Mouse (Mus musculus) brain, embryonic 14.5 days (tissue): Measurements from ENCODE around the gene Tapt1. TPM values are rescaled to one million over a fixed set of nuclear protein-coding genes. Genes with fewer than 3 reads are reported as not detected.

Experiments used
- DNase-seq: peaks from one replicate; pipeline ENCODE4 v3.0.0-alpha.2; 2011; ENCODE audit warnings: low read depth
- CTCF ChIP-seq: fragments of 200-500 bp; IDR thresholded peaks from 2 replicates; pipeline ENCODE4 v1.5.1; 2012; ENCODE audit warnings: inconsistent platforms, mild to moderate bottlenecking, moderate library complexity, borderline replicate concordance; ENCODE audit not compliant: insufficient read depth, insufficient read length; ENCODE audit errors: extremely low read depth
- POLR2A ChIP-seq: fragments of 200-500 bp; IDR thresholded peaks from 2 replicates; pipeline ENCODE4 v1.6.1; 2012; ENCODE audit warnings: mild to moderate bottlenecking, inconsistent platforms, borderline replicate concordance; ENCODE audit not compliant: poor library complexity, insufficient read depth, insufficient read length, severe bottlenecking; ENCODE audit errors: extremely low read depth
- polyA plus RNA-seq: library from polyadenylated mRNA; depleted of rRNA; stranded (reverse); fragments of >200 nt; gene quantifications from 2 replicates; pipeline ENCODE4 v1.2.3, GENCODE M21; 2012

Tapt1 gene
- polyA plus RNA-seq, 1 experiment = 43.9 TPM

DNA sequence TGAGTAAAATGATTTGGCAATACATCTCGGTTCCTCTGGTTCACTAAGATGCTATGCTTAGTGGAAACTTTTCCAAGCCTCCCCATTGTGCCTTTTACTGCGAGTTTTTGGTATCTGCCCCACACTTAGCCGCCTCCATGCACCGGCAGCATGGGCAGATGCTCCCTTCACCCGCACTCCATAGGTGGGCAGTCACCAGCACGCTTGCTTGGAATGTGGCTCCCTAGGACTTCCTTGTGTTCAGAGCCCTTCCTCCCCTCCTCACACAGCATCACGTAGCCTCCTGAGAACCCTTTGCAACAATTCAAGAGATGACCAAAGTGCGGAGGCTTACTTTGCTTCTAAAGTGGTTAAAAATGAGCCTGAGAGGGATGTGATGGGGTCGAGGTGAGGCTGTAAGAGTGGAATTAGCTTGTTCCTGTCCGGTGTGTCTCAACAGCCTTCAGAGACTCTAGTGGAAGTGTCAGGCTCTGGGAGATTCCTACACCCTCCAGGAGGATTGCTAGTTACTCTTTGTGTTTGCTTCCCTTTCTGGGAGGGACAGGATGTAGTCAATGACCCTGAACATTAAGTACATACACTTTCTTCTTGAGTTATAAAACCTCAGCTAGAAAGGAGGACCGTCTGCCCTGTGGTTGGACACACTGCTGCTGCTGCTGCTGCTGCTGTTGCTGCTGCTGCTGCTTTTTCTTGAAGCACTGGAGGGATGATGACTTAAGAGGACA is 20.2 kb upstream of the Tapt1 start:
- no peak for DNase-seq
- TF ChIP-seq POLR2A (no peak), CTCF (no peak)

DNA sequence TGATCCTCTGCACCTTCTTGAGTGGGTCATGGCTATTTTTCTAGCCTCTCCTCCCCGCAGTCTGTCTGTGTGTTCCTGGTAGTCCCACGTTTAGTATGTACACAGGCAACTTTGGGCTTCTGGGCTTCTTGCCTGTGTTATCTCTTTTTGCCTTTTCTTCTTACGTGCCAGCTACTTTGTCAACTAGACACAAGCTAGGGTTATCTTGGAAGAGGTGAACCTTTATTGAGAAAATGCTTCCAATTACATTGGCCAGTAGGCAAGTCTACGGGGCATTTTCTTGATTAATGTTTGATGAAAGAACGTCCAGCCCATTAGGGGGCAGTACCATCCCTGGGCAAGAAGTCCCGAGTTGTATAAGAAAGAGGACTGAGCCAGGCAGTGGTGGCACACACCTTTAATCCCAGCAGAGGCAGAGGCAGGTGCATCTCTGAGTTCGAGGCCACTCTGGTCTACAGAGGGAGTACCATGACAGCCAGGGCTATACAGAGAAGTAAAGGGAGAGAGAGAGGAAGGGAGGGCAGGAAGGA is 18.5 kb upstream of the Tapt1 start:
- DNase-seq = no peak
- no peak for TF ChIP-seq CTCF
- no peak for TF ChIP-seq POLR2A

DNA sequence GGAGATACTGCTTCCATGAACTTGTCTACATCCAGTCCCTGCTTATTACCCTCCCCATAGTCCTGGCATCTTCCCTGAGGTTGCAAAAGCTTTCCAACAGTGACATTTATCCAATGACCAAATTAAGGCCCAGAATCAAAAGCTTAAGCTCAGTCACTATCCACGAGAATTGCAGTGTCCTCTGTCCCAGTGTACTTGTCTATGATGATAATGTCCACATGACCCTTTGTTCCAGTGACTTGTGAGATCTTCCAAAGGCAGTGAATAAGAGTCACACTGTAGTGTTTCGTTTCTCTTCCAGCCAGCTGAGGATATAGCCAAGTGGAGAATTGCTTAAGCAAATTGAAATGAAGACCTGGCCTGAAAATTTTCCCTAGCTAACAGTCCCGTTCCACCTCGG is 16.4 kb upstream of the Tapt1 start:
- no peak for DNase-seq

GRCm38 (mm10) chr5:44241726-44242125 is 15.3 kb upstream of the Tapt1 start:
- TF ChIP-seq POLR2A (no peak), CTCF (no peak)
- DNase-seq = no peak

More for the DNA sequence above, 16.4 kb upstream of the Tapt1 start:
- TF ChIP-seq CTCF (no peak), POLR2A (no peak)

DNA sequence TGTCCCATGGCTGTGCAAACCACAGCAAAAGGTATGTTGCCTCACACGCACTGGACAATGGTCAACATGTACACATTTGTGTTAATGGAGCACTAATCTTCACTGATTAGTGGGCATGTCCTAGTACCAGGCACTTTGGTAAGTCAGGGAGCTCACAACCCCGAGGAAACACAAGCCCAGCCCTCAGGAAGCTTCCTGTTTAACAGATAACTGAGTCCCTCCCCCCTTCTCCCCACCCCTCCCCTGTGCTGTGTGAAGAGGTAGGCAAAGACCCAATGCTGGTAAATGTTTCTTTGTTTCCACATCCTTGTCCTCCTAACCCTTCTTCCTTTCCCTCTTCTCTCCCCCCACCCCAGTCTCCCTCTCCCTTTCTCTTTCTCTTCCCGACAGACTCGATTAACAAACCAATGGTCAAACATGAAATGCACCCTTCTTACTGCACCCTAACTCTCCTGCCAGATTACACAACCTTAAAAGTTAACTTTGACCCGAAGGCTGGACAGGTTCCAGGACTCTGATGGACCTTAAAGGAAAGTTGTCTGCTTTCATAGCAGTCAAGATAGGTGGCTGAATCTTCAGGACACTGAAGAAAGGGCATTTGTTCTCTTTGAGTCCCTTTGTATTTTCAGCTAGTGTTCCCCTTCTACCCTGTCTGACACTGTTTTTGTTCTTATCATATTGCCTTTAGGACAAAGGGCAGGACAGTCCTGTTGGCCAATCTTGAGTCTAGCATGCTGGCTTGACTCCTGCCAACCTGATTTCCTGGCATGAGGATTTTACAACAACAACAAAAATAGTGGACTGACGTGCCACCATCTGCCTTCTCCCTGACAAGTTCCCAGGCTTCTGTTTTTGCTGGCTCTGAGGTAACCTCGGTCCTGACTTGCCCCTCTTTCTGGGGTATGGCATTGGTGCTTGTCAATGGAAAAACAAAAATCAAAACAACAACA is 13.0 kb upstream of the Tapt1 start:
- DNase-seq = no peak
- TF ChIP-seq CTCF (no peak), POLR2A (no peak)

DNA sequence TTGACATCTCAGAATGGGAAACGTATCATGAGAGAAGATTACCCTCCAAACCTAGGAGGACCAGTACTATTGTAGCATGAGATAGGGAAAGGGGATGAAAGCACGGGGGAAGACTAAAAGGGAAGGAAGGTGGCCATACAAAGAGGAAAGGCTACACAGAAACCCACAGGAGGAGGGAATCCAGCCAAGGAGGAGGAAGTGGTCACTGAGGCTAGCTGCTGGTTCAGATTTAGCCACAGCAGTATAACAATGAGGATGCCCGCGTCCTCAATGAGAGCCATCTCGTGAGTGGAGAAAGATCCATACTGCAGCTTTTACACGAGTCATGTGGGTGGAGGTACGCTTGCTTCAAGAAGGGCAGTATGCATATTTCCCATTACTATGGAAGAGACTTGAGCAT is 11.8 kb upstream of the Tapt1 start:
- DNase-seq = no peak
- TF ChIP-seq CTCF (no peak), POLR2A (no peak)

DNA sequence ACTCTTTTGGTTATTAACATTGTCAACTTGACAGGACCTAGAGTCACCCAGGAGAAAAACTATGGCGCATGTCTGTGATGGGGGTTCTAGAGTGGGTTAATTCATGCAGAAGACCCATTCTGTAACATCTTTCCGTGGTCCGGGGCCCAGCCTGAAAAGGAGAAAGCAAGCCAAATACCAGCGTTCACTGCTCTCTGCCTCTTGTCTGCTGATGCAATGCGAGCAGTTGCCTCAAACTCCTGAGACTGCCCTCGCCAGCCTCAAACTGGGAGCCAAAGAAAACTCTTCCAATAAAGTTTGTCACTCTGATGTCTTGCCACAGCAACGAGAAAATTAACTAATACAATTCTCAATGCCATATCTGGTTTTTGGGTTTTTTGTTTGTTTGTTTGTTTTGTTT is 8.2 kb upstream of the Tapt1 start:
- TF ChIP-seq CTCF (no peak), POLR2A (no peak)
- peak; percentile 12 for DNase-seq

GRCm38 (mm10) chr5:44233933-44234332 is 7.5 kb upstream of the Tapt1 start:
- DNase-seq = peak; percentile 71
- TF ChIP-seq POLR2A (no peak), CTCF (no peak)

GRCm38 (mm10) chr5:44228756-44229155 is 2.3 kb upstream of the Tapt1 start:
- no peak for TF ChIP-seq CTCF
- no peak for TF ChIP-seq POLR2A
- no peak for DNase-seq

GRCm38 (mm10) chr5:44228323-44228722 is 1.9 kb upstream of the Tapt1 start:
- no peak for TF ChIP-seq POLR2A
- TF ChIP-seq CTCF = no peak

GRCm38 (mm10) chr5:44227462-44227840 is 1.0 kb upstream of the Tapt1 start:
- DNase-seq = no peak
- no peak for TF ChIP-seq CTCF
- TF ChIP-seq POLR2A = no peak

More at GRCm38 (mm10) chr5:44228323-44228722, 1.9 kb upstream of the Tapt1 start:
- DNase-seq = no peak

DNA sequence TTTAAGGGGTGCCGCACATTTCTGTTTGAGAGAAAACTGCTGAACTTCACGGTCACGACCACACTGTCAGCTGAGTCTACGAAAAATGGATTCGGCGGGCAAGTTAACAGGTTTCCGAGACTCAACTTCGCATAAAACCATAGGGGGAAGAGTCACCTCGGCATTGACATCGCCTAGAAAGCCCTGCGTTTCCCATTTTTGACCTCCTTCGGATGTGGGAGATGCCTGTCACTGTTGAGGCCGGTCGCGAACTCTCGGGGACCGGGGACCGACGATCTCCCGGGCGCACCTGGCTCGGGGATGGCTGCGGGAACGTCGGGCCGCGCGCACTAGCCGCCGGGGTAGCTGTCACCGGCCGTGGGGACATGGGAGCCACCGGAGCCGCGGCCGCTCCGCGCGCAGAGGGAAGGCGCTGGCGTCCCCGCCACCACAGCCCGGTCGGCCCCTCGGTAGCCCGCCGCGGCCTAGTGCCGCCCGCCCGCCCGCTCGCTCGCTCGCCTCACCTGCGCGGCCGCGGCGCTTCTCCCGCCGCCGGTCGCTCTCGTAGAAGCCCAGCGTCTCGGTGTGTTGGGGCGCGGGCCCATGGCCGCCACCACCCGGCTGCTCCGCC is 410 bp downstream of the Tapt1 start:
- TF ChIP-seq CTCF (no peak), POLR2A (no peak)
- peak; percentile 40 for DNase-seq
